Mouse (Mus musculus): ENCODE measurements around the gene Ppp1r15a.
A peak's percentile ranks its signal among the peaks of the same experiment; 100 is the strongest.
"Not testable (repeated sequence)": the region's sequence is repeated elsewhere in the genome, so short reads cannot be mapped to it uniquely, and the experiment has no call there.

Gene Ppp1r15a

DNA sequence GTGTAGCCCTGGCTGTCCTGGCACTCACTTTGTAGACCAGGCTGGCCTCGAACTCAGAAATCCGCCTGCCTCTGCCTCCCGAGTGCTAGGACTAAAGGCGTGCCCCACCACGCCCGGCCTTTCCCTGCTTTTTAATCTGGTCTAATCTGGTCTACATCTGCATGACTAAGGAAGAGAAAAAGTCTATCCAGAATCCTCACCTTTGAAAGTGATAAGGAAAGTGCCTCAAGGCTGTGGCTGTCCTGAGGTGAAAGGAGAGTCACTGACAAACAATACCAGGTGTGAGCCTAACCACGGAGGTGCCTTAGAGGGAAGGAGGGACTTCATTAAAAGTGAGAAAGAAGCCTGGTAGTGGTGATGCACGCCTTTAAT lies 25.4 kb upstream of the Ppp1r15a start:
- no peak for DNase-seq (ENCODE audit: low spot score in 2 of 2)

DNA sequence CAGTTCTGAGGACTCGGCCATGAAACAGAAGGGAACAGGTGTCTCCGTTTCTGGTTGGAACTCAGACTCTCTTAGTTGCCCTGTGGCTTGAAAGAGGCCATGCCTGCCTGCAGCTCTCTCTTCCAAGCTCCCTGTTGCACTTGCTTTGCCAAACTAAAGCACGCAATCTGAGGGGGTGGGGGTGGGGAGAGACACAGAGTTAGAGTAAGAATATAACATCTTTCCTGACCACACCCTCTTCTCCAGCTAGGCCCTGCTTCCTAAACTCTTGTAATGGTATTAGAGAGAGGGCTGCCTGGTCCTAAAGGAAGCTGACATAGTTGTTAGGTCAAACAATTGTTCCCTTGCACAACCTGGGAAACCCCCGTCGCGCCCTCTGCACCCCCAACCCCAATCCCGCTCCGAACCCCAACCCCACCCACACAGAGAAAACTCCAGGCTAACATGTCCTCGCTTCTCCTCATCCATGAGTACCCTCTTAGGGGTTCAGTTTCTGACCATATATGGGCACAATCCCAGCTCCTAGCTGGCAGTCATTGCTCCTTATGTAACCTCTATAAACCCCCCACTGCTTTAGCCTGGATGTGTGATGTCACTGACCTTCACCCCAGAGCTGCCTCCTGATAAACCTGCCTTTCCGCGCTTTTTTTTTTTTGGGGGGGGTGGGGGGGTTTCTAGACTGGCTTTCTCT lies 24.9 kb upstream of the Ppp1r15a start:
- no peak for DNase-seq (ENCODE audit: low spot score in 2 of 2)

DNA sequence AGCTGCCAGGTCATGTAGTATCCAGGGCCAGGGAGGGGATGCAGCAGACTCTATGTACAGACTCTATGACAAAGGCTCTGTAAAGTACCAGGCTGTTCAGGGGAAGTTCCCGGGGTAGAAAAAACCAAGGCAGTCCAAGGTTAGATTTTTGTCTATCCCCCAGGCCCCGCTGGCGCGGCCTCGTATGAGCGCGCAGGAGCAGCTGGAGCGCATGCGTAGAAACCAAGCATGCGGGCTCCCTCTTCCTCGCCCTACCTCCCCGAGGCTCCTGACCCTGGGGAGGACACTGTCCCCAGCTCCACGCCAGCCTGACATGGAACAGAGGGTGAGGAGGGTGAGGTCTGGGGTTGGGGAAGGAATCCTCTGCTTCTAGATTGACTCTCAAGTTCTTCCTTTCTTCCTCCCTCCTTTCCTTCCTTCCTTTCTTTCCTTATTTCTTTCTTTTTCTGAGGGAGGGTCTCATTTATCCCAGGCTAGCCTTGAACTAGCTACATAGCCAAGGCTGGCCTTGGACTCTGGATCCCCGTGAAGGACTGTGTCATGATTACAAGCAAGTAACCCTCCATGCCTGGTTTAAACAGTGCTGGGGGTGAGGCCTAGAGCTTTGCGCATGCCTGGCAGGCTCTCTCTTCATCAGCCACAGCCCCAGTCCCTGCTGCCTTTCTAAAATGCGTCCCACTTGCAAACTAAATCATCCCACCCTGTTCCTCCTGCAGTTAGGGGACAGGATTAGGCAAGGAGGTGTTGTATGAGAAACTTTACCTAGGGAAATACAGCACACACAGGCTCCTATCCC lies 23.8 kb upstream of the Ppp1r15a start:
- DNase-seq (ENCODE audit: low spot score in 2 of 2), result no peak

DNA sequence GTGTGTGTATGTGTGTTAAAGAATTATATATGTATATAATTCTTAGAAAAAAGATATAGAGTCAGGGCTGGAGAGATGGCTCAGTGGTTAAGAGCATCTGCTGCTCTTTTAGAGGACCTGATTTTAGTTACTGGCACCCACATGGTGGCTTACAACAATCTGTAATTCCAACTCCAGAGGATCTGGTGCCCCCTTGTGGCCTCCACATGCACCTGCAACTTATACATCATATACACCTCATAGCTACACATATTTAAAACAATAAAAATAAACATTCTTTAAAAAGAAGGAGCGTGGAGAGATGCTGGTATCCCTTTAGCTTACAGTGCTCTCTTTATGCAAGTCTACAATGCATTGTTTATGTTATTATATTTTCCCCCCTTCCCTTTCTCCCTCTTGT lies 18.5 kb upstream of the Ppp1r15a start:
- DNase-seq (ENCODE audit: low spot score in 2 of 2), result no peak

DNA sequence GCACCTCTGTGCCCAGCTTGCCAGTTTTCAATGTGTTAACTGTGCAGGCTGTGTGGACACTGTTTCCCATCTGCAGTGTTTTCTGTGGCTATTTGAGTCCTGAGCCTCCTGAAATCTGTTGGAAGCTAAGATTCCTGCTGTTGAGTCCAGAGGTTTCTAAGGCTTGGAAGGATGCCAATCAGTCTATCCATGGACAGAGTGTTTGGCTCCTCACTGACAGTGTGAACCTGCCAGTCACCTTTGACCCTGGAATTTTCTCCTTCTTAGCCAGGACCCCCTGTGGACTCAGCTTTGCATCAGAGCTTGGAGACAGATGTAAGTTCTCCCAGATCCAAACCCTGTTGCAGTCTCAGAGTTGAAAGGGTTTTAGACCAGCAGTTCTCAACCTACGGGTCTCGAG lies 14.1 kb upstream of the Ppp1r15a start:
- no peak for DNase-seq (ENCODE audit: low spot score in 2 of 2)

DNA sequence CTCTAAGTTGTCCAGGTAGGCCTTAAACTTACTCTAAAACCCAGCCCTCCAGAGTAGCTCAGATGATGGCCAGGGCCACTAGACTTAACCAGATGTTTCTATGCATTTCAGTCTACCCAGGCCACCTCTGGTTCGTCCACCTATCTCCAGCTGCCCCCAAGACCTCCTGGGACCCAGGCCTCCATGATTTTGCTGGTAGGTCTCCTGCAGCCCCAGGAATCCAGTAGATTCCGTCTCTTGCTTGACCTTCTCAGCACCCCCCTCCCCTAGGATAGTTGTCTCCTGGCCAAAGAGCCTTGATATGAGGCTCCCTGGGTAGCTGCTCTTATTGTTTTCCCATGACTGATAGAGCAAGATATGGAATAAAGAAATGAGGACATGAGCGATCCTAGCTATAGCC lies 13.0 kb upstream of the Ppp1r15a start:
- no peak for DNase-seq (ENCODE audit: low spot score in 2 of 2)

DNA sequence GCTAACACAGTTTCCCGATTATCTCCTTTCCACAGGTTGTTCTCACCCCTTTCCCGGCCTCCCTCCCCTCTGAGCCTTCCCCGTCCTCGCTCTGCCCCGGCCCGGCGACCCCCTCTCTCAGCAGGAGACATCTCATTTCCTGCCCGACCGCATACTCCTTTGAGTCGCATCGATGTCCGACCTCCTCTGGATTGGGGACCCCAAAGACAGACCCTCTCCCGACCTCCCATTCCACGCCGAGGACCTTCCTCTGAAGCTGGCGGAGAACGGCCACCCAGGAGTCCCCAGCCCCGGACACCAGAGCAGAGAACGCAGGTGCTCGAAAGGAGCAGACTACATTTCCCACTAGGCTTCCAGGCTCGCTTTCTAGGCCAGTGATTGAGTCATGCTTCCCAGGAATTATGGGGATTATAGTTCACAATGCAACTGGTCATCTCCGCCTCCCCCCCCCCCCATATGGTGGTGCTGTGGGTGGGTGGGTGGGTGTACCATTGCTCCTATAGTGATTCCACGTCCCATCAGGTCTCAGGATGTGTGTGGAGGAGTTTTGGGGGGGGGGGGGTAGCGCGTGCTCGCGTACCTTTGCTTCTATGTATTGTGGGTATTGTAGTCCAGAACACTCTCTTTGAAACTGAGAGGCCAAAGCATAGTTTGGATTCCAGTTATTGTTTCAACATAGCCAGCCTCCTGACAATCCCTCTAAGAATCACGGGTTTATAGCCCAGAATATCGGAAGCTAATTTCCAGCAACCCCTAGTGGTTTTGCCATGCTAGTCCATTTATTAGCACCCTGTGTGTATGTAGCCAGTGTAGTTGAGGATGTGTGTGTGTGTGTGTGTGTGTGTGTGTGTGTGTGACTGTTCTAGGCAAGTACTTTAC lies 12.3 kb upstream of the Ppp1r15a start:
- peak in 1 of 2 experiments; percentile 42 for DNase-seq (ENCODE audit: low spot score in 2 of 2)

DNA sequence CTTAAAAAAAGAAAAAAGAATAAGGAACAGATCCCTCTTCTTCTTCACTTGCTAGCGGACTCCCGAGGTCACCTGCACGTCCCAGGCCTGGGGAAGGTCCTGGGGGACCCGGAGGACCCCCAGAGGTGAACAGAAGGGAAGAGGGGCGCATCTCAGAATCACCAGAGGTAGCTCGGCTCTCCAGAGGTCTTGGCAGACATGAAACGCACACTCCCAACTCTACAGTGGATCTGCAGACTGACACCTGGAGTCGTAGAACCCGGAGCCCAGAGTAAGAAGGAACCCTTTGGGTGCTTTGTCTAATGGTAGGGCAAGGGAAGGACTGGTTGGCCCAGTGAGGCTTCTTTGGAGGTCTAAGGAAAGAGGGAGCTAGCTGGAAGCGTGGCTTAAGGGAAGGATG lies 11.5 kb upstream of the Ppp1r15a start:
- no peak for DNase-seq (ENCODE audit: low spot score in 2 of 2)

DNA sequence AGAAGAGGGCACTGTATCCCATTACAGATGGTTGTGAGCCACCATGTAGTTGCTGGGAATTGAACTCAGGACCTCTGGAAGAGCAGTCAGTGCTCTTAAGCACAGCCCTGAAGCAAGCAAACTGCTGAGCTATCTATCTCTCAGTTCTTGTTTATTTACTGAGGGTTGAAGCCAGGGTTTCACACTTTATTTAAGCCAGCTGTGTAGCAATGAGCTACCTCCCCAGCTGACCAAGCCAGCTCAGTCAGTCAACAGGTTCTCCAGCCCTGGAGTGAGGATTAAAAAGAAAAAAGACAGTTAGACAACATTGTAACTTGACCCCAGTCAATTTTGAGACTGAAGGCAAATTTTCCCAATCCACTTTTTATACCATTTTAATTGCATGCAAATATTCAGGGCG lies 9.6 kb upstream of the Ppp1r15a start:
- no peak for DNase-seq (ENCODE audit: low spot score in 2 of 2)

DNA sequence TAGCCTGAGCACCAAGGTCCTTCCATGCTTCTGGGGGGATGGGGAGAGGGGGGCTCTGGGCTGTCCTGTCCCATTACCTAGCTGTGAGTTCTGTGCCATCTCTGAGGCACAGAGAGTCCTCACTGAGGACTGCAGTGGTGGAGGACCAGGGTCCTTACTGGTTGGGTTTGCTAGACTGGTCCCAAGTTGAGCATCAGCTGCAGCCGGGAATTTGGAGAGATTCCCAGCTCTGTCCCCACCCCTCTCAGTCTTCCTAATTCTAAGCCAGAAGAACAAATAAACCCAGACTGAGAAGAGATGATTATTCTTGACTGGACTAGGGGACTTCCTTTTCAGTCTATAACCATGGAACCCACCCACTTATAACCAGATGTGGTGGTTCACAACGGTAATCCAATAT lies 4.6 kb upstream of the Ppp1r15a start:
- no peak for DNase-seq (ENCODE audit: low spot score in 2 of 2)

DNA sequence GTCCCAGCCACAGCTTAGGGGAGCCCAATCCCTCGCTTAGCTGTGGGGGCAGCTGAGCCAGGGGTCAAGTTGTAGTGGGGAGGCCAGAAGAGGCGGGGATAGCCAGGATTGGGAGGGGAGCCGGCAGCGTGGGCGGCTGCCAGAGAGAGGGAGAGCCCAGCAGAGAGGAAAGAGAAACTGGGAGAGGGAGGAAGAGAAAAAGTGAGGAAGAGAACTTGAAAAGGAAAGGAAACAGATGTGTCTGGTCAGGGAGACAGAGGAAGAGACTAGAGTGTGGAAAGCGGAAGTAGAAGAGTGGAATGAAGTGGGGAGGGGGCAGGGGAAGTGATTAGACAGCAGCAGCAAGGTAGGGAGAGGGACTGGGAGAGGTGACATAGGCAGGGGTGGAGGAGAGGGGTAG lies 3.4 kb upstream of the Ppp1r15a start:
- no peak for DNase-seq (ENCODE audit: low spot score in 2 of 2)

DNA sequence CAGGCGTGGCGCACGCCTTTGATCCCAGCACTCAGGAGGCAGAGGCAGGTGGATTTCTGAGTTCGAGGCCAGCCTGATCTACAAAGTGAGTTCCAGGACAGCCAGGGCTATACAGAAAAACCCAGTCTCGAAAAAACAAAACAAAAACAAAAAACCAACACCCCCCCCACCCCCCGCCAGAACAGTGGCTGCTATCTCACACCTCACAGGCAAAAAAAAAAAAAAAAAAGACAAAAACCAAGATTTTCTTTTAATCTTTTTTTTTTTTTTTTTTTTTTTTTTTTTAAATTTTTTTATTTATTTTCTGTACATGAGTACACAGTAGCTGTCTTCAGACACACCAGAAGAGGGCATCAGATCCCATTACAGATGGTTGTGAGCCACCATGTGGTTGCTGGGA lies 1.1 kb upstream of the Ppp1r15a start:
- DNase-seq (ENCODE audit: low spot score in 2 of 2), result not testable (repeated sequence)

DNA sequence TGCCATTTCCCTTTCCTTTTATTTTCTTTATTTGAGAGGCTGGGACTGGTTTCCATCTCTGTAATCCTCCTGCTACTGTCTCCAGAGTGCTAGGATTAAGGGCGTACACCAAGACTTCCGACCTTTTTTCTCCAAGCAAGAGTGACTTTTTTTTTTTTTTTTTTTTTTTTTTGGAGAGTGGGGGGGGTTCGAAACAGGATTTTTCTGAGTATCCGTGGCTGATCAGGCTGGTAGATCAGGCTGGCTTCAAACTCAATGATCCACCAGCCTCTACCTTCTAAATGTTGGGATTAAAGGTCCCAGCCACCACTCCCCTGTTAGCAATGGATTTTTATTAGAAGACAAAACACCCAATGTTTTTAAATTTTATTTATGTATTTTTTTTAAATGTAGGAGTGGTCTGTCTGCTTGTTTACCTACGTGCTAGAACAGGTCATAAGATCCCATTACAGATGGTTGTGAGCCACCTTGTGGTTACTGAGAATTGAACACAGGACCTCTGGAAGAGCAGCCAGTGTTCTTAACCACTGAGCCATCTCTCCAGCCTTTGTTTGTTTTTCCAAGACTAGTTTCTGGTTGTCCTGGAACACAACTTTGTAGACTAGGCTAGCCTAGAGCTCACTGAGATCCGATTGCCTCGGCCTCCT lies 529 bp upstream of the Ppp1r15a start:
- no peak for DNase-seq (ENCODE audit: low spot score in 2 of 2)

DNA sequence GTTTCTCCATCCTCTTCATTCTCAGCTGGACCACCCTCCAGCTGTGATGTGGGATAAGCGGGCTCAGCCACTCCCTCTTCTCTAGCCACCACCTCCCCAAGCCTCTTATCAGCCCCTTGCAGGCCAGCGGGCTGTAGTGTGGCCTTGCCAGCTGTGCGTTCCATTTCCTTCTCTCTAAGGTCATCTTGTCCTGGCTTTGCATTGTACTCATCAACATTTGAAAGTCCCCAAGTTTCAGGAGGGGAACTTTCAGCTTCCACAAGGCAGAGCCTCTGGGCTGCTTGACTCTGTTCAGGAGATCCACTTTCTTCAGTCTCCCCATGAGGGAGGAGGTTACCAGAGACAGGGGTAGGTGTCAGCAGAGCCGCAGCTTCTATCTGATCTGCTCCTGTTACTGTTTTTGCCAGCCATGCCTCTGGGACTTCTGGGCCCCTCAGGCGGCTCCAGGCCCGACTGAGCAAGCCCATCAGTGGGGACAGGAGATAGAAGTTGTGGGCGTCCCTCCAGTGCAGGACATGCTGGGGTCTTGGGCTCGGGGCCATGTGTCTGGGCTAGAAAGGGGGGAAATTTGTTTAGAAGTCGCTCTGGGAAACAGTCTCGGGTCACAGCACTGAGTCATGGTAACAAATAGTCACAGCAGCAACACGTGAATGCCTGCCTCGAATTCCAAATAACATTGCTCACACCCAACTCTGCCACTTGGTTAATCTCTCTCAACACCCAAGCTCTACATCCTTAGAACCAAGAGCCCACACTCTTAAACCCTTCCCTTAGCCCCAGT lies 1.0 kb downstream of the Ppp1r15a start:
- no peak for DNase-seq (ENCODE audit: low spot score in 2 of 2)

DNA sequence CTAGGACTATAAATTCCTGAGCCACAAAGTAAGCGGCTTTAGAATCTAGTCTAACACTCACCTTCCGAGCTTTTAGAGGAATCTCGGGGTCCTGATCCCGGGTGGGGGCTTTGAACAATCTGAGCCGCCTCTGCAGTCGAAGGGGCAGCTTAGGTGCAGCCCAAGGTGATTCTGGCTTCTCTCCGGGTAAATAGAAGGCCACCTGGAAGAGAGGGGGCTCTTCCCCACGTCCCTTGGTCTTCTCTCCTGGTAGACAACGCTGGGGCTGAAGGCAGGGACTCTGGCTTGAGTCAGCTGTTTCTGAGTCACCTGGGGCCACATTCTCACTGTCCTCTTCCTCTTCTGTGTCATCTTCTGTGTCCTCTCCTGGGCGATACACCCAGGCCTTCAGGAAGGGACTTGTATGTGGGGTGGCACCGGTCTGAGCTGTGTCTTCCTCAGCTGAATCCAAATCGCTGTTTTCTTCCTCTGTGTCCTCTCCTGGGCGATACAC lies 2.3 kb downstream of the Ppp1r15a start:
- no peak for DNase-seq (ENCODE audit: low spot score in 2 of 2)

DNA sequence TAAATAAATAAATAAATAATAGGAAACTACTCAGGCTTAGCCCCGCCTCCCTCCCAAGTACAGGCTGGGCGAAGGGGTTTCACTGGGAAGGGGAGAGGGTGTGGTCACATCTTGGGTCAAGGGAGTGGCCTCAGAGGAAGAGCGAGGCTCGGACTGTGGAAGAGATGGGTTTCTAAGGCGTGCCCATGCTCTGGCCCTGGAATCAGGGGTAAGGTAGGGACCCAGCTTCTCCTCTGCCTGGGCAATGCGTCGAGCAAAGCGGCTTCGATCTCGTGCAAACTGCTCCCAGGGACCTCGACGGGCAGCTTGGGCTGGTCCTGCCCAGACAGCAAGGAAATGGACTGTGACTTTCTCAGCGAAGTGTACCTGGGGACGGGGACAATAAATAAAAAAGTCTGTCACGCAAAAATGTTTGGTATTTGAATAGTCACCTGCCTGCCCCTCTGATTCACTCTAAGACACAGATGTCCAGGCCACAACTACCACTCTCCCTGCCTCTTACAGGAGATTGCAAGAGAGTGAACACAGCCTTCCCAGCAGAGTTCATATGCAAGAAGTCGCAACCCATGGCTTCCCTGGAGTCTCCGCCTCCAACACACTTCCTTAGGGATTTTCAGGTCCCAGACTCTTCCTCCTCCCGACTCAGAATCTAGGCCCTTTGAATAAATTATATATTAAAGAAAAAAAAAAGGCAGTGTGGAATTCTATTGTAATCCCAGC lies 3.0 kb downstream of the Ppp1r15a start:
- DNase-seq (ENCODE audit: low spot score in 2 of 2), result no peak

DNA sequence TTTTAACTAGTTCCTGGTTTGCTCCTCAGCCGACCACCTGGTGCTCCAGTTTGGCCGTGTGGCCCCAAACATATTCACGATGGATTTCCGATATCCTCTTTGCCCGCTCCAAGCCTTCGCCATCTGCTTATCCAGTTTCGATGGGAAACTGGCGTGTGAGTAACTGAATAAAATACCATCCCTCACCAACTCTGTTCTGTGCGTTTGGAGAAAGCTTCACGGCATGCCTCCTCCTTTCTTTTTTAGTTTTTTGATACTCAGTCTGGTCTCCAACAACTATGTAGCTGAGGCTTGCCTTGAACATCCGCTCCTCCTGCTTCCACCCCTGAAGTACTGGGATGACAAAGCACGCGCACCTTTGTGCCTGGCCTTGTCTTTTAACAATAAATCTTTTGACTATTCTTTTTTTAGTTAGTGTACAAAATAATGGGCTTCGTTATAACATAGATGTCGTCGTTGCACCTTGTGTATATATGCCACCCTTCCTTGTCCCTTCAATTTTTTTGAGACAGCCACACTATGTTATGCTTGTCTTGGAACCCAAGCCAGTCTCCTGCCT lies 3.8 kb downstream of the Ppp1r15a start:
- no peak for DNase-seq (ENCODE audit: low spot score in 2 of 2)

DNA sequence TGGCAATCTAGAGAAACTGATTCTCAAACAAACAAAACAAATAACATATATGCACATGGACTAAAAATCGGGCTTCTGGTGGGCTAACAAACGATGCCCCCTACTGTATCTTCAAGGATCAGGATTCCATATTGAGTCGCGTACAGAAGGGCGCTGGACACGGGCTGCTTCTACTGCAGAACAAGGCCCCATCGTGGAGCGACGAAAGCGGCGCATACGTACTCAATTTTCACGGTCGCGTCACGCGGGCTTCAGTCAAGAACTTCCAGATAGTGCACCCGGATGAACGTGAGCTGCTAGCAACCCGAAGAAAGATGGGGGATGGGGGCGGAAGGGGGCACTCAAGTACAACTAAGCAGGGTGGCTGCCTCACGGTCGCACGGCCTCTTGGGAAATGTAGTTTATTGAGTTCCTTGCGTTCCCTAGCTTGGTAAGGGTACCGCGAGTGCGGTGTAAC lies 4.3 kb downstream of the Ppp1r15a start:
- peak; percentile 80 to 84 for DNase-seq (ENCODE audit: low spot score in 2 of 2)

DNA sequence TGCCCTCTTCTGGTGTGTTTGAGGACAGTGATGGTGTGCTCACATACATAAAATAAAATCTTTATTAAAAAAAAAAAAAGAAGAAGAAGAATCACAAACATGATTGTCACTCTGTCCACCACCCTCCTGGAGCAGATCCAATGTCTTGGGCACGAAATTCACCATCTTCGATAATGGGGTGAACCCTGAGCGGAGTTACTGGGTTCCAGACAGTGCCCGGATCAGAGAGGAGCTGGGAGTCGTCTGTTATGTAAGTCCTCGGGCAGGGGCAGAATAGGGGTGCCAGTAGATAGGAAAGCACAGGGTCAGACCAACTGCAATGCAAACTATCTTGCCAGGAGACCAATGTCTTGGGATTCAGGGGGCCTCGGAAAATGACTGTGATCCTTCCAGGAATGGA lies 5.5 kb downstream of the Ppp1r15a start:
- no peak for DNase-seq (ENCODE audit: low spot score in 2 of 2)

All from urinary bladder, postnatal 36 days (tissue).